Mouse (Mus musculus): ENCODE measurements around the gene Fbxl15.

Gene Fbxl15

GRCm38 (mm10) chr19:46296938-46297337, 31.0 kb upstream of the Fbxl15 start:
- Histone ChIP-seq H3K4me1 (replicated peaks; ENCODE audit: low read depth, low read length) (no peaks in the 10 kb centered on the region), H3K27me3 (ENCODE audit: insufficient read depth, low read length) (peaks cover 35% of the 10 kb centered on the region), H3K9me3 (ENCODE audit: low read length) (no peaks in the 10 kb centered on the region), H3K36me3 (ENCODE audit: insufficient read depth, low read length) (no peaks in the 10 kb centered on the region), H3K4me3 (replicated peaks; ENCODE audit: low read length) (no peak overlapping the region)
- no peak for TF ChIP-seq CTCF (conservative IDR thresholded peaks at IDR 0.05; ENCODE audit: low read length)
- TF ChIP-seq POU5F1 (IDR thresholded peaks at IDR 0.05; ENCODE audit: borderline replicate concordance, low read length) = no peak
- TF ChIP-seq NANOG (IDR thresholded peaks at IDR 0.05; ENCODE audit: borderline replicate concordance, low read length) = no peak

GRCm38 (mm10) chr19:46300294-46301045, 27.5 kb upstream of the Fbxl15 start:
- Histone ChIP-seq H3K4me3 (replicated peaks; ENCODE audit: low read length) (no peak overlapping the region), H3K9me3 (ENCODE audit: low read length) (no peaks in the 10 kb centered on the region), H3K4me1 (replicated peaks; ENCODE audit: low read depth, low read length) (peaks cover 12% of the 10 kb centered on the region), H3K27me3 (ENCODE audit: insufficient read depth, low read length) (peaks cover 36% of the 10 kb centered on the region), H3K36me3 (ENCODE audit: insufficient read depth, low read length) (no peaks in the 10 kb centered on the region)
- TF ChIP-seq NANOG (IDR thresholded peaks at IDR 0.05; ENCODE audit: borderline replicate concordance, low read length) (no peak), POU5F1 (IDR thresholded peaks at IDR 0.05; ENCODE audit: borderline replicate concordance, low read length) (no peak), CTCF (conservative IDR thresholded peaks at IDR 0.05; ENCODE audit: low read length) (no peak)

- Histone ChIP-seq H3K4me1 (replicated peaks; ENCODE audit: low read depth, low read length) (peaks cover 22% of the 10 kb centered on the region), H3K27me3 (ENCODE audit: insufficient read depth, low read length) (peaks cover 52% of the 10 kb centered on the region), H3K36me3 (ENCODE audit: insufficient read depth, low read length) (0 out of 2 replicates have a peak, but pooled peaks cover 5% of the 10 kb centered on the region), H3K9me3 (ENCODE audit: low read length) (no peaks in the 10 kb centered on the region), H3K4me3 (replicated peaks; ENCODE audit: low read length) (no peak overlapping the region)
- no peak for TF ChIP-seq NANOG (IDR thresholded peaks at IDR 0.05; ENCODE audit: borderline replicate concordance, low read length)
- TF ChIP-seq POU5F1 (IDR thresholded peaks at IDR 0.05; ENCODE audit: borderline replicate concordance, low read length) = no peak
- no peak for TF ChIP-seq CTCF (conservative IDR thresholded peaks at IDR 0.05; ENCODE audit: low read length)
Observed at GRCm38 (mm10) chr19:46302551-46302950, 25.4 kb upstream of the Fbxl15 start.

GRCm38 (mm10) chr19:46303251-46304215, 24.5 kb upstream of the Fbxl15 start:
- Histone ChIP-seq H3K4me1 (replicated peaks; ENCODE audit: low read depth, low read length) (peaks cover 31% of the 10 kb centered on the region), H3K36me3 (ENCODE audit: insufficient read depth, low read length) (0 out of 2 replicates have a peak, but pooled peaks cover 6% of the 10 kb centered on the region), H3K9me3 (ENCODE audit: low read length) (no peaks in the 10 kb centered on the region), H3K27me3 (ENCODE audit: insufficient read depth, low read length) (peaks cover 59% of the 10 kb centered on the region), H3K4me3 (replicated peaks; ENCODE audit: low read length) (peak overlapping the region; percentile 87)
- TF ChIP-seq CTCF (conservative IDR thresholded peaks at IDR 0.05; ENCODE audit: low read length) (no peak), NANOG (IDR thresholded peaks at IDR 0.05; ENCODE audit: borderline replicate concordance, low read length) (no peak), POU5F1 (IDR thresholded peaks at IDR 0.05; ENCODE audit: borderline replicate concordance, low read length) (no peak)

- Histone ChIP-seq H3K9me3 (ENCODE audit: low read length) (no peaks in the 10 kb centered on the region), H3K27me3 (ENCODE audit: insufficient read depth, low read length) (peaks cover 65% of the 10 kb centered on the region), H3K4me3 (replicated peaks; ENCODE audit: low read length) (peak within 1 kb of the TSS; percentile 87), H3K4me1 (replicated peaks; ENCODE audit: low read depth, low read length) (peaks cover 37% of the 10 kb centered on the region), H3K36me3 (ENCODE audit: insufficient read depth, low read length) (0 out of 2 replicates have a peak, but pooled peaks cover 6% of the 10 kb centered on the region)
- TF ChIP-seq CTCF (conservative IDR thresholded peaks at IDR 0.05; ENCODE audit: low read length) = peak; percentile 94
- no peak for TF ChIP-seq NANOG (IDR thresholded peaks at IDR 0.05; ENCODE audit: borderline replicate concordance, low read length)
- TF ChIP-seq POU5F1 (IDR thresholded peaks at IDR 0.05; ENCODE audit: borderline replicate concordance, low read length) = no peak
Observed at GRCm38 (mm10) chr19:46304216-46304841, 23.7 kb upstream of the Fbxl15 start, which contains the start of gene Nfkb2. Gene Nfkb2, plus strand, starts transcription at chr19:46304320.

GRCm38 (mm10) chr19:46304908-46305333, 23.1 kb upstream of the Fbxl15 start:
- TF ChIP-seq NANOG (IDR thresholded peaks at IDR 0.05; ENCODE audit: borderline replicate concordance, low read length) (no peak), CTCF (conservative IDR thresholded peaks at IDR 0.05; ENCODE audit: low read length) (no peak), POU5F1 (IDR thresholded peaks at IDR 0.05; ENCODE audit: borderline replicate concordance, low read length) (no peak)
- Histone ChIP-seq H3K27me3 (ENCODE audit: insufficient read depth, low read length) (peaks cover 71% of the 10 kb centered on the region), H3K4me3 (replicated peaks; ENCODE audit: low read length) (peak overlapping the region; percentile 87), H3K4me1 (replicated peaks; ENCODE audit: low read depth, low read length) (peaks cover 43% of the 10 kb centered on the region), H3K36me3 (ENCODE audit: insufficient read depth, low read length) (0 out of 2 replicates have a peak, but pooled peaks cover 9% of the 10 kb centered on the region), H3K9me3 (ENCODE audit: low read length) (no peaks in the 10 kb centered on the region)

GRCm38 (mm10) chr19:46305432-46306267, 22.3 kb upstream of the Fbxl15 start:
- H3K4me3 ChIP-seq (replicated peaks; ENCODE audit: low read length) = peak overlapping the region; percentile 87
- H3K4me1 ChIP-seq (replicated peaks; ENCODE audit: low read depth, low read length) = peaks cover 47% of the 10 kb centered on the region
- H3K36me3 ChIP-seq (ENCODE audit: insufficient read depth, low read length) = peaks cover 16% of the 10 kb centered on the region; the same call in 1 of the 2 replicates
- peaks cover 72% of the 10 kb centered on the region for H3K27me3 ChIP-seq (ENCODE audit: insufficient read depth, low read length)
- TF ChIP-seq POU5F1 (IDR thresholded peaks at IDR 0.05; ENCODE audit: borderline replicate concordance, low read length) (no peak), NANOG (IDR thresholded peaks at IDR 0.05; ENCODE audit: borderline replicate concordance, low read length) (no peak), CTCF (conservative IDR thresholded peaks at IDR 0.05; ENCODE audit: low read length) (no peak)
- no peaks in the 10 kb centered on the region for H3K9me3 ChIP-seq (ENCODE audit: low read length)

Measured in E14TG2a.4 (cell line).